Mouse (Mus musculus) liver, embryonic 11.5 days (tissue): Measurements from ENCODE around the gene Itgb3. TPM values are rescaled to one million over a fixed set of nuclear protein-coding genes. Genes with fewer than 3 reads are reported as not detected.

ENCODE experiments used
- ATAC-seq: fragments of 200-750 bp; cut with Nextera tagmentation; replicated peaks from 2 replicates; pipeline ENCODE4 v1.8.0; 2017; ENCODE audit warnings: moderate number of reproducible peaks, mild to moderate bottlenecking, moderate TSS enrichment, moderate library complexity; ENCODE audit not compliant: low FRiP score
- DNase-seq: peaks from one replicate; pipeline ENCODE4 v3.0.0-alpha.2; 2017; ENCODE audit warnings: low spot score
- H3K27ac ChIP-seq: fragments of 300-500 bp; sonication (generic); 2 replicates; pipeline ENCODE4 v1.5.1; 2014; ENCODE audit warnings: mild to moderate bottlenecking, low read depth, low read length, control low read depth
- H3K27me3 ChIP-seq: fragments of 300-500 bp; sonication (generic); replicated peaks from 2 replicates; pipeline ENCODE4 v1.6.1; 2014; ENCODE audit warnings: low read length, mixed read lengths; ENCODE audit not compliant: control insufficient read depth, insufficient read depth
- H3K36me3 ChIP-seq: fragments of 300-500 bp; sonication (generic); 2 replicates; pipeline ENCODE4 v1.6.1; 2014; ENCODE audit warnings: mild to moderate bottlenecking, low read length, moderate library complexity, mixed read lengths; ENCODE audit not compliant: control insufficient read depth, insufficient read depth
- H3K4me1 ChIP-seq: fragments of 300-500 bp; sonication (generic); replicated peaks from 2 replicates; pipeline ENCODE4 v1.6.1; 2014; ENCODE audit warnings: low read length, mixed read lengths; ENCODE audit not compliant: control insufficient read depth, insufficient read depth
- H3K4me2 ChIP-seq: fragments of 300-500 bp; sonication (generic); 2 replicates; pipeline ENCODE4 v1.6.1; 2014; ENCODE audit warnings: mild to moderate bottlenecking, control low read depth, moderate library complexity
- H3K4me3 ChIP-seq: fragments of 300-500 bp; sonication (generic); 2 replicates; pipeline ENCODE4 v1.5.1; 2014; ENCODE audit warnings: low read depth, low read length, control low read depth
- H3K9ac ChIP-seq: fragments of 300-500 bp; sonication (generic); 2 replicates; pipeline ENCODE4 v1.6.1; 2014; ENCODE audit warnings: low read depth, low read length, control low read depth
- H3K9me3 ChIP-seq: fragments of 300-500 bp; sonication (generic); 2 replicates; pipeline ENCODE4 v1.6.1; 2016; ENCODE audit warnings: low read length, inconsistent platforms, mixed read lengths; ENCODE audit not compliant: control insufficient read depth
- WGBS: fragments of 180-500 bp; shearing (Covaris S2); extraction: QIAGEN DNeasy Blood & Tissue Kit; methylation state at CpG from one replicate; pipeline ENCODE4 v1.1.7; 2014; 5-methylcytosine and 5-hydroxymethylcytosine counted together
- polyA plus RNA-seq: library from polyadenylated mRNA; unstranded; fragments of >200 nt; fragmentation: Nextera tagmentation; extraction: Ambion mirVana; gene quantifications from 2 replicates; pipeline ENCODE4 v1.2.1, GENCODE M21; 2014

The Itgb3 gene
- polyA plus RNA-seq, 1 experiment from 2014 or later: 16.4 TPM

DNA sequence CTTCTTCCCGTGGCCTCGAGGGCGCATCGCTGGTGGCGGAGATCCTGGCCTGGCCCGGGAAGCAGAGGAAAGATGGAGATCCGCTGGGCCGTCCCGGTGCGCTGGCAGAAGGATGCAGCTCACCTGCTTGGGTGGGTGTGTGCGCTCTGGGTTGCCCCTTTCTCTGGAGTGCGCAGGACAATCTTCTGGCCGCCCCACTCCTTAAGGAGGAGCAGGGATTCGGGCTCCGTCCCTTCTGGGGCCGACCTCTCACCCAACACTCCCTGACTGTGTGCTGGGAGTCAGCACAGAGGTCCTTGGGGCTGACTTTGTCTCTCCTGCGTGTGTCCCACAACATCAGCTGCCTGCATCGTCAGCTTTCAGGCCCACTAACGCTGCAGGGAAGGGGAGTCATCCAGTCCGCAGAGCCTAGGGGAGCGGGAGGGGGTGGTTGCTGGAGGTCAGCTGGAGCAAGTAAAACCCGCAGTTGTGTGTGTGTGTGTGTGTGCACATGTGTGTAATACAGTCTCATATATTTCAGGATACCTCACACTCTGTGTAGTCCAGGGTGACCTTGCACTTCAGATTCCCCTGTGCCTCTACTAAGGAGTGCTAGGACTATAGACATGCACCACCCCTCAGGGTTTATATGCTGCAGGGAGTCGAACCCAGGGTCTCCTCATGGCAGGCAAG lies 585 bp downstream of the Itgb3 start:
- no peaks in the 10 kb centered on the region for H3K9me3 ChIP-seq
- peak overlapping the region; percentile 83 for H3K4me2 ChIP-seq
- H3K9ac ChIP-seq: peak overlapping the region; percentile 48
- no peak overlapping the region for H3K27ac ChIP-seq
- WGBS: 1% methylated on average over 22 of the region's 23 CpGs
- peaks cover 39% of the 10 kb centered on the region for H3K27me3 ChIP-seq
- peaks cover 4% of the 10 kb centered on the region for H3K4me1 ChIP-seq
- H3K36me3 ChIP-seq: no peaks in the 10 kb centered on the region
- peak overlapping the region; percentile 57 for H3K4me3 ChIP-seq
- no peak for DNase-seq
- ATAC-seq: peak; percentile 7; the same call in 1 of the 2 replicates

DNA sequence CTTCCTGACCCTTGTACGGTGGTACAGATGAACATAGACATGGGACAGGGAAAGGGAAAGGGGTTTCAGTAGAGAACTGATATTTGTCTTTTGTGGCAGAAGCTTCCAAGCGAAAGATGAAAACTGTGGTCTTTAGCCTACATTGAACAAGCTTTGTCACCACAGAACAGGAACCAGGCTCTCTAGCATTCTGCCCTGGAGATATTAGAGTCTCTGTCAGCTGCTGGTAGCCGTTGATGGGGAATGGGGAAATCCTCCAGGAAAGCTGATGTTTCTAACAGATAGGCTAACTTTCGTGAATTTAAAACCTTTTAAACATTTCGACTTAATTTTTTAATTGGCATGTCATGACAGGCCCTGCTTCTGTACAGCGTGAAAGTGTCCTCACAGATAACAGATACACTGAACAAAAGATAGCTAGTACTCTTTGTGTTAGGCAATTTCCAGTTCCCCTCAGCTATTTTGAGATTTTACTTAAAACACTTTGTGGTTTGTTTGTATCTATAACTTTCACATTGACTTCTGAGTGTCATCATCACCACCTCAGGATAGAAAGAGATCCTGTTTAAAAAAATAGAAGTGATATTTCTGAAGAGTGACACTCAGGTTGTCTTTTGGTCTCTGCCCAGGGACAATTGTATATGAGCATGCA lies 1.4 kb downstream of the Itgb3 start:
- peak overlapping the region; percentile 25; the same call in 1 of the 2 replicates for H3K9ac ChIP-seq
- no peak for ATAC-seq
- no peaks in the 10 kb centered on the region for H3K9me3 ChIP-seq
- no peaks in the 10 kb centered on the region for H3K36me3 ChIP-seq
- peaks cover 6% of the 10 kb centered on the region for H3K4me1 ChIP-seq
- peak overlapping the region; percentile 57 for H3K4me3 ChIP-seq
- no peak for DNase-seq
- 29% methylated on average over 6 of the region's 6 CpGs for WGBS
- 0 out of 2 replicates have a peak overlapping the region, but pooled peaks have one; percentile 25 for H3K27ac ChIP-seq
- peak overlapping the region; percentile 83 for H3K4me2 ChIP-seq
- H3K27me3 ChIP-seq: peaks cover 39% of the 10 kb centered on the region

DNA sequence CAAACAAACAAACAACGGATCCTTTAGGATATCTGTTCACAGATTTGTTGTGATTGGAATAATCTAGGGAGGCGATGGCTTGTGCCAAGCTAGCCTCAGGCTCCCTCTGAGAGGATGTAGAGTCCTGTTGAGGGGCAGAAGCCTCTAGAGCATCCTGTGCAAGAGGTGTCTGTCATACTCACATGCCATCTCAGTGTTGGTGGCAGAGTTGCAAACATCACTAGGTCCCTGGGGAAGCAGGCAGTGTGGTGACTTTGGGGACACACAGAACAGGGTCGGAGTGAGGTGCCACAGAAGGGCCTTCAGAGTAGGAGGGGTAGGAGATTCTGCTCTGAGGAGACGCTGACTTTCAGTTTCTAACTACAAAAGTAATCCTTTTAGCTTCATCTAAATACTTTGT lies 1.9 kb downstream of the Itgb3 start:
- 36% methylated on average over 4 of the region's 4 CpGs for WGBS
- ATAC-seq (no peak), DNase-seq (no peak)
- Histone ChIP-seq H3K9ac (no peak overlapping the region), H3K27ac (peak overlapping the region; percentile 54; the same call in 1 of the 2 replicates), H3K9me3 (no peaks in the 10 kb centered on the region), H3K27me3 (peaks cover 35% of the 10 kb centered on the region), H3K4me3 (peak overlapping the region; percentile 57), H3K4me2 (peak overlapping the region; percentile 29; the same call in 1 of the 2 replicates), H3K36me3 (no peaks in the 10 kb centered on the region), H3K4me1 (peaks cover 6% of the 10 kb centered on the region)

DNA sequence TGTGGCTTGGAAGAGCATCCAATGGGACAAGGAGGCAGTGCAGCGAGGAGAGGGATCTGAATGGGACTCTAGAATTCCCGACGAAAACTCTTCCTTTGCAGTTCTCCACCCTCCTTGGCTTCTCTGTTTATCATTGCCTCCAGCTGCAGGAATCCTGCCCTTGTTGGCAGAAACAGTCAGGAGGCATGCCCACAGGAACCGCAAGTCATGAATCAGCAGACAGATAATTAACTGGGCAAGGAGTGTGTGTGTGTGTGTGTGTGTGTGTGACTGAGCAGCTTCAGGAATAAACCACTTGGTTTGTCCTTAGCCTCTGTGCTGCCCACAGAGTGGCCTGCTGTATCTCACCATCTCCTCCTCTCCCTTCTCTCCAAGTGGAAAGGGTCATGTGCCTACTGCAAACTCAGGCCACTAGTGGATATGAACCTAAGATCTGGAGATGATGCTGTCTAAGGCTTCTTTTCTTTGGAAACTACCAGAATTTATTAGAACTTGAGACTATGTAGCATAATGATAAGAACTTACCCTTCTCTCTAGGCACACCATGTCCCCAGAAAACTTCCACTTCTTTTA lies 3.9 kb downstream of the Itgb3 start:
- H3K36me3 ChIP-seq: no peaks in the 10 kb centered on the region
- H3K9ac ChIP-seq: no peak overlapping the region
- DNase-seq (no peak), ATAC-seq (peak; percentile 43; the same call in 1 of the 2 replicates)
- no peak overlapping the region for H3K4me3 ChIP-seq
- H3K4me2 ChIP-seq: peak overlapping the region; percentile 29
- 15% methylated on average over 4 of the region's 4 CpGs for WGBS
- H3K9me3 ChIP-seq: no peaks in the 10 kb centered on the region
- H3K4me1 ChIP-seq: peaks cover 15% of the 10 kb centered on the region
- H3K27me3 ChIP-seq: peaks cover 29% of the 10 kb centered on the region
- H3K27ac ChIP-seq: peak overlapping the region; percentile 38; the same call in 1 of the 2 replicates

DNA sequence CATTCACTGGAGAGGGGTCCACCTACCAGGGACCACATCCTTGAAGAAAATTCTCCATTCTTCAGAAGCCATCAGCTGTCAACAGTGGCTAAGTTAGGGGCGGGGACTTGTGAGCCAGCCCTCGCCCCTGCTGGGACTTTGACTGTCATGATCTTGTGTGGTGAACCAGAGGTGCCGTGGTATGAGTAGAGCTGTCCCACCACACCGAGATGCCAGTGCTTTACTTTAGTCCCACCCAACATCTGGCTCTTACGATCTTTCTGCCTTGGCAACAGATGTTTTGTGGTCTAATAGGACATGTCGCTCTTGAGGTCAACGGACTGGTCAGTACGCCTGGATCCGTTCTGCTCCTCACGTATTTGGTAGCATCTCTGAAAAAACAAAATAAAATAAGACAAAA lies 5.8 kb downstream of the Itgb3 start:
- no peak overlapping the region for H3K4me3 ChIP-seq
- H3K27me3 ChIP-seq: peaks cover 18% of the 10 kb centered on the region
- H3K4me1 ChIP-seq: peaks cover 15% of the 10 kb centered on the region
- no peak overlapping the region for H3K27ac ChIP-seq
- no peak overlapping the region for H3K9ac ChIP-seq
- DNase-seq (no peak), ATAC-seq (no peak)
- H3K36me3 ChIP-seq: no peaks in the 10 kb centered on the region
- H3K4me2 ChIP-seq: no peak overlapping the region; the same call in 1 of the 2 replicates
- WGBS: 46% methylated on average over 10 of the region's 10 CpGs
- H3K9me3 ChIP-seq: no peaks in the 10 kb centered on the region

DNA sequence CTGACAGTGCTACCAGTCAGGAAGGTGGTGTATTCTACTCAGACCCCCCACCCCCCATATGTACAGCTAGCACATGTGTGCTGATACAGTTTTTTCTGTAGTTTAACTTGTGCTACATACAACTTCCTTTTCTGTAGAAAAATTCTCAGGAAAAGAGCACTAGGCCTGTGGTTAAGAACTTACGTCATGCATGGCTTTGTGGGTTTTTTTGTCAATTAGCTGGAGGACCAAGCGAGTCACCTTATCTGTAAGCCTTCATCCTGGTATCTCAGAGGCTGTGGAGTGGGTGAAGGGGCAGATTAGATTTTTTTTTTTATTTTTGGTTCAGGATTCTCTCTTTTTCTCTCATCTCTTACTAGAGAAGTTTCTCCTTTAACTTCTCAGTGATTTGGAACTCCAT lies 6.3 kb downstream of the Itgb3 start:
- no peaks in the 10 kb centered on the region for H3K36me3 ChIP-seq
- no peaks in the 10 kb centered on the region for H3K9me3 ChIP-seq
- no peak overlapping the region for H3K27ac ChIP-seq
- no peak overlapping the region for H3K4me3 ChIP-seq
- peaks cover 19% of the 10 kb centered on the region for H3K4me1 ChIP-seq
- WGBS: 24% methylated on average over 2 of the region's 2 CpGs
- no peak for ATAC-seq
- H3K27me3 ChIP-seq: peaks cover 16% of the 10 kb centered on the region
- no peak overlapping the region for H3K9ac ChIP-seq
- no peak for DNase-seq
- no peak overlapping the region; the same call in 1 of the 2 replicates for H3K4me2 ChIP-seq

DNA sequence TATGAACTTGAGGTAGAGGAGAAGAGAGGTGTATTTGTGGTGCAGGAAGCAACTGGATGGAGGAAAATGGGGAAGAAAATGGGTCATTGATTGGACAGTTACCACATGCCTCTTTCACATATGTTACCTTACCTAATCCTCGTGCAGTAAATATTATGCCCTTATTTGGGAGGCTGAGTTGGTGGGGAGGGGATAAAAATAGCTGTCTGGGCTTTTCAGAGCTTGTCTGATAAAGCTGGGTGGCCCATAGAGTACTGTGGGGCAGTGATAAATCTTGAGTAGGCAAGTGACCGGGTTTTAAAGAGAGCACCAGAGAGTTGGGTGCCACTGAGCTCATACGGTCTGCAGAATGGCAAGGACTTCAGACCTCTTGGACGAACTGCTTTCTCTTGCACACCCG lies 8.4 kb downstream of the Itgb3 start:
- no peaks in the 10 kb centered on the region for H3K9me3 ChIP-seq
- WGBS: 42% methylated on average over 5 of the region's 5 CpGs
- no peak overlapping the region for H3K4me2 ChIP-seq
- no peak overlapping the region for H3K27ac ChIP-seq
- H3K9ac ChIP-seq: no peak overlapping the region
- H3K4me1 ChIP-seq: peaks cover 32% of the 10 kb centered on the region
- H3K36me3 ChIP-seq: no peaks in the 10 kb centered on the region
- peaks cover 4% of the 10 kb centered on the region; the same call in 1 of the 2 replicates for H3K27me3 ChIP-seq
- DNase-seq (no peak), ATAC-seq (peak; percentile 42)
- H3K4me3 ChIP-seq: no peak overlapping the region

DNA sequence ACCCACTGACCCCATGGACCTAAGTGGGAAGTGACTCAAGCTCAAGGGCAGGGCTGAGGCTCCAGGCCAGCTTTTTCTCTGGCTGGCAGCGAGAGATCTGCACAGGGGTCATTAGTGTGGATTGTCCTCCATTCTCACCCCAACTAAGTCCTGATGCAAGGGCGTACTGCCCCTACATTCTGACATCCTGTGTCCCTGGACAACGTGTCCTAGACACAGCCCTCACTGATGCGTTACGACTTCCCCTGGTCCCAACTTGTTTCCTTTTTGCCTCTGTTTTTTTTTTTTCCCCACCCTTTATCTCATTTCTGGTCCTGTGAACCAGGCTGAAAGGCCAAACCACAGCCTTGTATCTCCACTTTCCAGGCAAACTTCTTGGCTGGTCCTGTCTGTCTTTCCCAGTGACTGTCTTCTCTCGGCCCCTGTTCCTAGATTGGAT lies 10.9 kb downstream of the Itgb3 start:
- H3K4me3 ChIP-seq: no peak overlapping the region
- 29% methylated on average over 6 of the region's 6 CpGs for WGBS

More for the DNA sequence above, 10.9 kb downstream of the Itgb3 start:
- H3K36me3 ChIP-seq: no peaks in the 10 kb centered on the region
- DNase-seq: no peak
- no peak overlapping the region for H3K9ac ChIP-seq
- ATAC-seq: no peak
- H3K4me1 ChIP-seq: peaks cover 46% of the 10 kb centered on the region
- H3K27me3 ChIP-seq: peaks cover 4% of the 10 kb centered on the region; the same call in 1 of the 2 replicates
- no peaks in the 10 kb centered on the region for H3K9me3 ChIP-seq
- no peak overlapping the region for H3K27ac ChIP-seq
- H3K4me2 ChIP-seq: no peak overlapping the region
